Mouse (Mus musculus): ENCODE measurements around the gene Tyrobp. TPM values are rescaled to one million over a fixed set of nuclear protein-coding genes. Genes with fewer than 3 reads are reported as not detected.

The Tyrobp gene
- polyA plus RNA-seq, 1 experiment from 2014 or later = 19.7 TPM

Other genes starting within 250 kb of the Tyrobp start
- 16.6 and 18.1 TPM in 2 replicates for gene Zfp146, start 244.0 kb upstream of the Tyrobp start, polyA plus RNA-seq (2014; fragmentation: Nextera tagmentation; extraction: Ambion mirVana)
- gene Cox7a1, start 229.6 kb upstream of the Tyrobp start, polyA plus RNA-seq (2014; fragmentation: Nextera tagmentation; extraction: Ambion mirVana) = 3.5 and 4.1 TPM in 2 replicates
- 39.0 and 43.9 TPM in 2 replicates for gene Capns1, start 214.9 kb upstream of the Tyrobp start, polyA plus RNA-seq (2014; fragmentation: Nextera tagmentation; extraction: Ambion mirVana)
- gene Polr2i, start 181.8 kb upstream of the Tyrobp start, polyA plus RNA-seq (2014; fragmentation: Nextera tagmentation; extraction: Ambion mirVana) = 149 and 163 TPM in 2 replicates
- gene Tbcb, start 181.5 kb upstream of the Tyrobp start, polyA plus RNA-seq (2014; fragmentation: Nextera tagmentation; extraction: Ambion mirVana) = 255 and 260 TPM in 2 replicates
- gene Ovol3, start 178.0 kb upstream of the Tyrobp start, polyA plus RNA-seq (2014; fragmentation: Nextera tagmentation; extraction: Ambion mirVana) = not detected in 2 replicates
- 0.19 and 0.28 TPM in 2 replicates for gene Thap8, start 133.7 kb upstream of the Tyrobp start, polyA plus RNA-seq (2014; fragmentation: Nextera tagmentation; extraction: Ambion mirVana)
- gene Wdr62, start 133.3 kb upstream of the Tyrobp start, polyA plus RNA-seq (2014; fragmentation: Nextera tagmentation; extraction: Ambion mirVana) = 11.3 and 11.5 TPM in 2 replicates
- gene Clip3, start 122.0 kb upstream of the Tyrobp start, polyA plus RNA-seq (2014; fragmentation: Nextera tagmentation; extraction: Ambion mirVana) = 66.6 and 92.0 TPM in 2 replicates
- 84.3 and 86.0 TPM in 2 replicates for gene Alkbh6, start 105.0 kb upstream of the Tyrobp start, polyA plus RNA-seq (2014; fragmentation: Nextera tagmentation; extraction: Ambion mirVana)
- gene Syne4, start 99.0 kb upstream of the Tyrobp start, polyA plus RNA-seq (2014; fragmentation: Nextera tagmentation; extraction: Ambion mirVana) = 8.2 and 8.4 TPM in 2 replicates
- gene E130208F15Rik, start 92.0 kb upstream of the Tyrobp start, polyA plus RNA-seq (2014; fragmentation: Nextera tagmentation; extraction: Ambion mirVana) = 0.52 TPM in 1 of 2 replicates, not detected in the other
- 23.1 and 24.5 TPM in 2 replicates for gene Sdhaf1, start 89.9 kb upstream of the Tyrobp start, polyA plus RNA-seq (2014; fragmentation: Nextera tagmentation; extraction: Ambion mirVana)
- 5.3 and 5.9 TPM in 2 replicates for gene Lrfn3, start 51.0 kb upstream of the Tyrobp start, polyA plus RNA-seq (2014; fragmentation: Nextera tagmentation; extraction: Ambion mirVana)
- gene Hcst, start 6.1 kb downstream of the Tyrobp start, polyA plus RNA-seq (2014; fragmentation: Nextera tagmentation; extraction: Ambion mirVana) = 0.43 and 0.45 TPM in 2 replicates
- gene Nfkbid, start 8.0 kb downstream of the Tyrobp start, polyA plus RNA-seq (2014; fragmentation: Nextera tagmentation; extraction: Ambion mirVana) = 0.63 and 1.2 TPM in 2 replicates
- 128 and 134 TPM in 2 replicates for gene Aplp1, start 31.8 kb downstream of the Tyrobp start, polyA plus RNA-seq (2014; fragmentation: Nextera tagmentation; extraction: Ambion mirVana)
- 0.58 and 0.61 TPM in 2 replicates for gene Kirrel2, start 43.9 kb downstream of the Tyrobp start, polyA plus RNA-seq (2014; fragmentation: Nextera tagmentation; extraction: Ambion mirVana)
- not detected in 2 replicates for gene Nphs1, start 44.6 kb downstream of the Tyrobp start, polyA plus RNA-seq (2014; fragmentation: Nextera tagmentation; extraction: Ambion mirVana)
- not detected in 2 replicates for gene Prodh2, start 79.9 kb downstream of the Tyrobp start, polyA plus RNA-seq (2014; fragmentation: Nextera tagmentation; extraction: Ambion mirVana)
- 32.0 and 41.1 TPM in 2 replicates for gene Arhgap33, start 121.3 kb downstream of the Tyrobp start, polyA plus RNA-seq (2014; fragmentation: Nextera tagmentation; extraction: Ambion mirVana)
- 4.2 and 4.6 TPM in 2 replicates for gene Hspb6, start 138.4 kb downstream of the Tyrobp start, polyA plus RNA-seq (2014; fragmentation: Nextera tagmentation; extraction: Ambion mirVana)
- 11.3 and 11.5 TPM in 2 replicates for gene Proser3, start 138.5 kb downstream of the Tyrobp start, polyA plus RNA-seq (2014; fragmentation: Nextera tagmentation; extraction: Ambion mirVana)
- gene Lin37, start 146.1 kb downstream of the Tyrobp start, polyA plus RNA-seq (2014; fragmentation: Nextera tagmentation; extraction: Ambion mirVana) = 48.7 and 49.7 TPM in 2 replicates
- gene U2af1l4, start 149.5 kb downstream of the Tyrobp start, polyA plus RNA-seq (2014; fragmentation: Nextera tagmentation; extraction: Ambion mirVana) = 90.7 and 94.8 TPM in 2 replicates
- gene Gm49396, start 149.6 kb downstream of the Tyrobp start, polyA plus RNA-seq (2014; fragmentation: Nextera tagmentation; extraction: Ambion mirVana) = 6.9 and 7.5 TPM in 2 replicates
- 98.0 and 110 TPM in 2 replicates for gene Psenen, start 149.9 kb downstream of the Tyrobp start, polyA plus RNA-seq (2014; fragmentation: Nextera tagmentation; extraction: Ambion mirVana)
- gene Igflr1, start 151.7 kb downstream of the Tyrobp start, polyA plus RNA-seq (2014; fragmentation: Nextera tagmentation; extraction: Ambion mirVana) = 4.0 and 4.1 TPM in 2 replicates
- gene Kmt2b, start 175.0 kb downstream of the Tyrobp start, polyA plus RNA-seq (2014; fragmentation: Nextera tagmentation; extraction: Ambion mirVana) = 10.3 and 10.7 TPM in 2 replicates
- 0.21 and 0.25 TPM in 2 replicates for gene Zbtb32, start 185.1 kb downstream of the Tyrobp start, polyA plus RNA-seq (2014; fragmentation: Nextera tagmentation; extraction: Ambion mirVana)
- gene Upk1a, start 199.1 kb downstream of the Tyrobp start, polyA plus RNA-seq (2014; fragmentation: Nextera tagmentation; extraction: Ambion mirVana) = 0.67 and 1.0 TPM in 2 replicates
- gene Cox6b1, start 212.4 kb downstream of the Tyrobp start, polyA plus RNA-seq (2014; fragmentation: Nextera tagmentation; extraction: Ambion mirVana) = 791 and 797 TPM in 2 replicates
- gene Etv2, start 222.1 kb downstream of the Tyrobp start, polyA plus RNA-seq (2014; fragmentation: Nextera tagmentation; extraction: Ambion mirVana) = not detected in 2 replicates
- 112 and 138 TPM in 2 replicates for gene Rbm42, start 236.6 kb downstream of the Tyrobp start, polyA plus RNA-seq (2014; fragmentation: Nextera tagmentation; extraction: Ambion mirVana)

Measured in midbrain, embryonic 11.5 days (tissue).